Comparison of ENCODE assay signal across 8 mouse cellular contexts in the genomic region with DNA sequence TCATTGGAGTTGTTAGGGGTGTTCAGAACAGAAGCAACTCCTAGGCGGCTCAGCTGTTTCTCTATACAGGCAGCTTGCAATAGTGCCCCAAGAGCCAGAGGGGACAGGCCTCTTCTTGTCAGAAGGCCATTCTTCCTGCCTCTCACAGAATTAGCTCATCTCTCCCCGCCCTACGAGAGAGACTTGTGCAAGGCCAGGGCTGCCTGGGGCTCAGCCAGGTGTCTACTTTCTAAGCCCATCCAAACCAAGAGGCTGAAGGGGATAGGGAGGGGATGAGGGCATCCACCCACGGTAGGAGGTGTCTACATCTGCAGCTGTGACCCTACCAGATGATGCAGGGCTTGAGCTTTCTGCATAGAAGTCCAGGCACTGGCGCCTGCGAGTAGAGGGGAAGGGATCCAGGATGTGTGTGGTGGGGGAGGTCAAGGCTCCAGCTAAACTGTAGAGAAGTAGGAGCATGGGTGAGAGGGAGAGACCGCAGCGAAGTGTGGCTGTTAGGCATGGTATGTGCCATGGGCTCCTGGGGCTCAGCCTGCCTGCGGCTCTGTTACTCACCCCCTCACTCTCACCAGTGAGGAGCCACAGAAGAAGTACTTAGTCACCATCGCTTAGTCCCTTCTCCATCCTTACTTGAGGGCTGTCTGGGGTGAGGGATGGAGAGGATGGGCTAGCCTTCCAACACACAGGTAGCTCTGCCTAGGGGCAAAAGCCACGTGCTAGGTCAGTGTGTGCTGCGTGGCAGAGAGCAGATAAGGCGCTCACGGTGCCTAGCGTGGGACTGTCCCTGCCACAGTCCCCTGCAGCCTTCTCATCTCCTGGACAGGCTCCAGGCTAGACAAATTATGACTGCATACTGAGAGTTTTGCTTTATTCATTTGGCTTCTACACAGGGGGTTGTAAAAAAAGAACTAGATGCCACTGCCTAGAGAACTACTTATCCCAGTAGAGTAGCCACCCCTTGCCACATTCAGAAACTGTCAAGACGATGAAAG.
DNase-seq lines count a peak whose midpoint lies in the region; ATAC-seq lines count a peak whose summit lies in the region.

No protein-coding gene starts in this region.

- H3K27me3 ChIP-seq in heart, embryonic 10.5 days (ENCODE audit: insufficient read depth, poor library complexity, severe bottlenecking), result no peaks in the 10 kb centered on the region
- no peaks in the 10 kb centered on the region for H3K27me3 ChIP-seq in liver, embryonic 12.5 days (replicated peaks)

- ATAC-seq in liver, embryonic 12.5 days, result peak; percentile 21; the same call in 1 of the 2 replicates
- ATAC-seq in monocyte, adult 5-6 weeks (replicated peaks; ENCODE audit: insufficient number of reproducible peaks, low FRiP score, low TSS enrichment, poor library complexity, severe bottlenecking), result no peak

- peak; percentile 66 for DNase-seq in adrenal gland, postnatal 10 days
- DNase-seq in adrenal gland, adult 18-20 months (ENCODE audit: low spot score in 2 of 2), result no peak
- peak; percentile 34 for DNase-seq in thymus, postnatal 4 days
- DNase-seq in thymus, postnatal 14 days, result no peak
- DNase-seq in heart, embryonic 10.5 days (ENCODE audit: low spot score), result no peak
- DNase-seq in spleen, adult 12 weeks (ENCODE audit: low spot score), result no peak

- 60% methylated on average over 16 of the region's 16 CpGs for WGBS in heart, embryonic 10.5 days
- WGBS in liver, embryonic 12.5 days (ENCODE audit: insufficient replicate concordance), result 52% methylated on average over 16 of the region's 16 CpGs

- H3K36me3 ChIP-seq in heart, embryonic 10.5 days, result peaks cover 41% of the 10 kb centered on the region
- H3K36me3 ChIP-seq in liver, embryonic 12.5 days, result peaks cover 21% of the 10 kb centered on the region

- no peak overlapping the region for H3K4me2 ChIP-seq in liver, embryonic 12.5 days

- peaks cover 93% of the 10 kb centered on the region for H3K4me1 ChIP-seq in heart, embryonic 10.5 days
- H3K4me1 ChIP-seq in liver, embryonic 12.5 days, result peaks cover 65% of the 10 kb centered on the region

- no peaks in the 10 kb centered on the region for H3K9me3 ChIP-seq in heart, embryonic 10.5 days
- H3K9me3 ChIP-seq in liver, embryonic 12.5 days (replicated peaks), result no peaks in the 10 kb centered on the region

- H3K9ac ChIP-seq in liver, embryonic 12.5 days, result no peak overlapping the region

- no peak overlapping the region for H3K4me3 ChIP-seq in heart, embryonic 10.5 days
- H3K4me3 ChIP-seq in liver, embryonic 12.5 days, result no peak overlapping the region

- peak overlapping the region; percentile 91 for H3K27ac ChIP-seq in heart, embryonic 10.5 days
- no peak overlapping the region for H3K27ac ChIP-seq in liver, embryonic 12.5 days

Comparison
In these comparisons a context has a peak if more than half of its experiments do, and no peak if none do; other contexts are left out.
1. DNase-seq: peak in adrenal gland, postnatal 10 days (single experiment) and thymus, postnatal 4 days (single experiment); none in adrenal gland, adult 18-20 months (0 of 2), thymus, postnatal 14 days (single experiment), heart, embryonic 10.5 days (single experiment) and spleen, adult 12 weeks (single experiment).